Mouse (Mus musculus) olfactory bulb, adult 2 months (tissue): Measurements from ENCODE around the gene Mertk.

Experiments used
- CTCF ChIP-seq: fragments of 200-500 bp; IDR thresholded peaks from 2 replicates; pipeline ENCODE4 v1.5.1; 2012; ENCODE audit warnings: low read depth, mild to moderate bottlenecking, low read length, moderate library complexity; ENCODE audit not compliant: insufficient read depth
- POLR2A ChIP-seq: fragments of 200-500 bp; IDR thresholded peaks from 2 replicates; pipeline ENCODE4 v1.6.1; 2012; ENCODE audit warnings: mild to moderate bottlenecking, low read depth, low read length, moderate library complexity; ENCODE audit not compliant: insufficient read depth

DNA sequence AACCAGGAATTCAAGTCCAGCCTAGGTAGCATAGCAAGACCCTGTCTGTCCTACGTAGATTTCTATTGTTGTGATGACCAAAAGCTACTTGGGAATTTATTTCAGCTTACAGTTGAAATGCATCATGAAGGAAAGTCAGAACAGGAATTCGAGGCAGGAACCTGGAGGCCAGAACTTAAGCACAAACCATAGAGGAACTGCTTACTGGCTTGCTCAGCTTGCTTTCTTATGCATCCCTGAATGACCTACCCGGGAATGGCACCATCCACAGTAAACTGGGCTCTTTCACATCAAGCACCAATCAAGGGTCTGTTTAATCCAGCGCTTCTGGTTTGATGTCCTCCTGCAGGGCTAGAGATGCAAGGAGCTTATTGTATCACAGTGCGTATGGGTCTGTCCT lies 1.2 kb upstream of the Mertk start:
- TF ChIP-seq POLR2A (no peak), CTCF (no peak)
